Mouse (Mus musculus) limb, embryonic 15.5 days (tissue): ENCODE data around the gene Uggt1. TPM values are rescaled to one million over a fixed set of nuclear protein-coding genes. Genes with fewer than 3 reads are reported as not detected.

Experiments
- ATAC-seq: fragments of 200-750 bp; cut with Nextera tagmentation; 2 replicates; pipeline ENCODE4 v1.8.0; 2017; ENCODE audit warnings: low read depth, moderate TSS enrichment; ENCODE audit not compliant: insufficient number of reproducible peaks, low FRiP score, low TSS enrichment
- H3K27ac ChIP-seq: fragments of 300-500 bp; sonication (generic); 2 replicates; pipeline ENCODE4 v1.5.1; 2015; ENCODE audit warnings: moderate library complexity, mild to moderate bottlenecking, inconsistent platforms
- H3K27me3 ChIP-seq: fragments of 300-500 bp; sonication (generic); 2 replicates; pipeline ENCODE4 v1.6.1; 2015; ENCODE audit warnings: inconsistent platforms
- H3K36me3 ChIP-seq: fragments of 300-500 bp; sonication (generic); 2 replicates; pipeline ENCODE4 v1.6.1; 2015; ENCODE audit warnings: inconsistent platforms
- H3K4me1 ChIP-seq: fragments of 300-500 bp; sonication (generic); 2 replicates; pipeline ENCODE4 v1.6.1; 2015; ENCODE audit warnings: inconsistent platforms
- H3K4me2 ChIP-seq: fragments of 300-500 bp; sonication (generic); 2 replicates; pipeline ENCODE4 v1.6.1; 2015; ENCODE audit warnings: mild to moderate bottlenecking, inconsistent platforms
- H3K4me3 ChIP-seq: fragments of 300-500 bp; sonication (generic); 2 replicates; pipeline ENCODE4 v1.5.1; 2015; ENCODE audit warnings: mild to moderate bottlenecking, inconsistent platforms
- H3K9ac ChIP-seq: fragments of 300-500 bp; sonication (generic); 2 replicates; pipeline ENCODE4 v1.6.1; 2015; ENCODE audit warnings: inconsistent platforms
- H3K9me3 ChIP-seq: fragments of 300-500 bp; sonication (generic); 2 replicates; pipeline ENCODE4 v1.6.1; 2016; ENCODE audit warnings: inconsistent platforms
- WGBS: fragments of 180-500 bp; shearing (Covaris S2); methylation state at CpG from one replicate; pipeline ENCODE4 v1.1.7; 2015; 5-methylcytosine and 5-hydroxymethylcytosine counted together
- polyA plus RNA-seq: library from polyadenylated mRNA; unstranded; fragments of >200 nt; fragmentation: Nextera tagmentation; extraction: Ambion mirVana; gene quantifications from 2 replicates; pipeline ENCODE4 v1.2.1, GENCODE M21; 2015

The Uggt1 gene
- 52.2 and 57.2 TPM in 2 replicates for polyA plus RNA-seq

DNA sequence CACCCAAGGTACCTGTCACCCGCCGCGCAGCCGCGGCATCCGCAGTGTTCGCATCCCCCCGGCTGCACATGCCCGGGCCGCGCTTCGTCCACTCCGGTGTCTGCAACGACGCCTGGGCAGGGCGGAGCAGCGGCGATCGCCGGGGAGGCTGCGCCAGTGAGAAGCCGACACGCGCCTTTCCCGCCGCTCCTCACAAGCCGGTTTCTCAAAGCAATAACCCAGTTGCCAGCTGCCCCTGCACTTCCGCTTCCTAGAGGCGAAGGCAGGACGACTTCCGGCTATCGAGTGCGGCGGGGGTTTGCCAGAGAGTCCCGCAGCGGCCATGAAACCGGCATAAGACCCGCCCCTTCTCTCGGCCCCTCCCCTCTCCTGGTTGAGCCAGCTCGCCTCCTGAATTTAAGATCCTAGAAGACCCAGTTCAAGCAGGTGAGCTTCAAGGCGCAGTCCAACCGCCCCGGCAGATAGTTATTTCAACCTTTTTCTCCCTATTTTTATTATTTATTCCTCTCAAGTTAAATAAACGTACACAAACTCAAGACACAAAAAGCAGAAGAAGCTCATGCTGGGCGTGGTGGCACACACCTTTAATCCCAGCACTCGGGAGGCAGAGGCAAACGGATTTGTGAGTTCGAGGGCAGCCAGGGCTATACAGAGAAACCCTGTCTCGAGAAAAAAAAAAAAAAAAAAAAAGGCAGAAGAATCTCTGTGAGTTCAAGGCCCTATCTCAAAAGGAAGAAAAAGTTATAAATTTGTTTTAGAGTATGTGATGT lies at the start of gene Uggt1:
Gene Uggt1 (minus strand): TSS at position 663 of the 770 bp plus-strand sequence.
- Histone ChIP-seq H3K27me3 (peaks cover 3% of the 10 kb centered on the region; the same call in 1 of the 2 replicates), H3K4me3 (peak within 1 kb of the TSS; percentile 97), H3K4me2 (peak within 1 kb of the TSS; percentile 79), H3K9me3 (no peaks in the 10 kb centered on the region), H3K9ac (peak within 1 kb of the TSS; percentile 79), H3K36me3 (no peaks in the 10 kb centered on the region), H3K4me1 (peaks cover 8% of the 10 kb centered on the region), H3K27ac (peak within 1 kb of the TSS; percentile 78)
- ATAC-seq, result peak; percentile 89
- WGBS, result 2% methylated on average over 49 of the region's 49 CpGs

DNA sequence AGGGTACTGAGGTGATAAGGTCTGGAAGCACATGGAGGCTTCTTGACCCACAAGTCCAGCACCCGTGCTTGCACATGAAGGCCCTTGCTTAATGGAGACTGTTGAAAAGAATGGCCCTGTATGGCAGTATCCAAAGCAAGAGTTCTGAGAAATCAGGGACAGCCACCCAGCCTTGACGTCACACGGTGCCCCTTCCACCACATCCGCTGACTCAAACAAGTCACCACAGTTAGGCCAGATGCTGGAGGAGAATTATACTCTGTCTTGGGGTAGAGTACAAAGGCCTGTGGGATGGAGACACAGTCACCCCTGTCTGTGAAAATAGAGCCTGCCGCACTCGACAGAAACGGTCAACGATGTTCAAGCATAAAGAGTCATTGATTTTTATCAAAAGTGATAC lies 49.0 kb upstream of the Uggt1 start:
- no peak overlapping the region for H3K4me3 ChIP-seq
- WGBS, result 91% methylated on average over 8 of the region's 8 CpGs
- no peak for ATAC-seq
- no peaks in the 10 kb centered on the region for H3K9me3 ChIP-seq
- H3K27me3 ChIP-seq, result peaks cover 7% of the 10 kb centered on the region
- H3K36me3 ChIP-seq, result no peaks in the 10 kb centered on the region
- H3K4me2 ChIP-seq, result no peak overlapping the region
- H3K27ac ChIP-seq, result no peak overlapping the region
- no peak overlapping the region for H3K9ac ChIP-seq
- H3K4me1 ChIP-seq, result no peaks in the 10 kb centered on the region

DNA sequence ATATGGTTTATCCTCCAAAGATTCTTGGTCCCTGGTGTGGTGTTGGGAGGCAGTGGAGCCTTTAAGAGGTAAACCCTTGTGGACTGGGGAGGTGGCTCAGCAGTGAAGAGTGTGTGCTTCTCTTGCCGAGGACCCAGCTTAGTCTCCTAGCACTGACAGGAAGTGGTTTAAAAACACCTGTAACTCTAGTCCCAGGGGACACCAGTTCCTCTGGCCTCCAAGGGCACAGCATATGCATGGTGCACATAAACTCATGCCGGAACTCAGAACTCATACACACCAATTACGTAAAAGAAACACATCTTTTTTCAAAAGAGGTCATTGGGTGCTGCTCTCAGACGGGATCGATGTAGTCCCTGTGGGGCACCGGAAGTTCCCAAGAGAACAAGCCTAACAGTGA lies 37.3 kb upstream of the Uggt1 start:
- H3K36me3 ChIP-seq, result no peaks in the 10 kb centered on the region
- no peak overlapping the region for H3K9ac ChIP-seq
- no peaks in the 10 kb centered on the region for H3K9me3 ChIP-seq
- no peak overlapping the region for H3K4me2 ChIP-seq
- no peaks in the 10 kb centered on the region for H3K27me3 ChIP-seq
- no peak overlapping the region for H3K4me3 ChIP-seq
- no peak overlapping the region for H3K27ac ChIP-seq
- no peak for ATAC-seq
- H3K4me1 ChIP-seq, result no peaks in the 10 kb centered on the region
- 80% methylated on average over 6 of the region's 6 CpGs for WGBS

DNA sequence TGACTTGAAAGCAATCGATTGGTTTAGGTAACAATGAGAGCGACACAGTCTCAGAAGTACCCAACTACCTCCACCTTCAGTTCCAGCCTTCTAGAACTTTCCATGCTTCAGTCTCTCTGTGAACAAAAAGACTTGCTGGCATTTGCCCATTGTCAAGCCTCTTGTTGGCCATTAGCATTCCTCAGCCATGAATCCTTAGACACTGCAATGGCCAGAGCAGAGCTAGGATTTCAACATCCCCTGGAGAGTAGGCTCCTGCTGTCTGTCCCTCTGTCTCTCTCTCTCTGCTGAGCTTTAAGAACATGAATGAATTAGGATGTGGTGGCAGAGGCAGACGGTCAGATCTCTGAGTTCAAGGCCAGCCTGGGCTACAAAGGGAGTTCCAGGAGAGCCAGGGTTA lies 36.4 kb upstream of the Uggt1 start:
- ATAC-seq, result no peak
- Histone ChIP-seq H3K4me3 (no peak overlapping the region), H3K36me3 (no peaks in the 10 kb centered on the region), H3K9me3 (no peaks in the 10 kb centered on the region), H3K4me1 (no peaks in the 10 kb centered on the region), H3K9ac (no peak overlapping the region), H3K4me2 (no peak overlapping the region), H3K27ac (no peak overlapping the region), H3K27me3 (no peaks in the 10 kb centered on the region)
- whole genome bisulfite sequencing, result 87% methylated on average over 3 of the region's 3 CpGs

DNA sequence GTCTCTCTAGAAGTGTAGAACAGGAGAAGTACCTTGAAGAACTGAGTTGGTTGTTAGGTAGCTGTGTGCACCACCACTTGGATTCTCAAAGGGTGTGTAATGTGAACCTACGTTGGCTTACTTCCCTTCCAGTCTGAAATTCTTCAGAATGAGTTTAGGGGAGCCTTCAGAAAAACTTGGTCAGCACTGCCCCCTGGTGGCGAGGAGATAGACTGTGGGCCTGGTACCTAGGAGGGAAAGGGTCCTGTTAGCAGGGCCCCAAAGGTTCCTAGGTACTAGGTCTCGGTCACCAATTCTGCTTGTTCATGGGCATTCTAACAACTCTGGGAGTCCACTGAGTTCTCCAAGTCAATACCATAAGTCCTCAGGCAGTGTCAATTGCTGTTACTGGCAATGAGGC lies 34.7 kb upstream of the Uggt1 start:
- Histone ChIP-seq H3K36me3 (no peaks in the 10 kb centered on the region), H3K9ac (no peak overlapping the region), H3K9me3 (no peaks in the 10 kb centered on the region), H3K4me2 (no peak overlapping the region), H3K27ac (no peak overlapping the region), H3K4me3 (no peak overlapping the region), H3K27me3 (no peaks in the 10 kb centered on the region), H3K4me1 (no peaks in the 10 kb centered on the region)
- no peak for ATAC-seq
- 18% methylated on average over 3 of the region's 3 CpGs for WGBS

DNA sequence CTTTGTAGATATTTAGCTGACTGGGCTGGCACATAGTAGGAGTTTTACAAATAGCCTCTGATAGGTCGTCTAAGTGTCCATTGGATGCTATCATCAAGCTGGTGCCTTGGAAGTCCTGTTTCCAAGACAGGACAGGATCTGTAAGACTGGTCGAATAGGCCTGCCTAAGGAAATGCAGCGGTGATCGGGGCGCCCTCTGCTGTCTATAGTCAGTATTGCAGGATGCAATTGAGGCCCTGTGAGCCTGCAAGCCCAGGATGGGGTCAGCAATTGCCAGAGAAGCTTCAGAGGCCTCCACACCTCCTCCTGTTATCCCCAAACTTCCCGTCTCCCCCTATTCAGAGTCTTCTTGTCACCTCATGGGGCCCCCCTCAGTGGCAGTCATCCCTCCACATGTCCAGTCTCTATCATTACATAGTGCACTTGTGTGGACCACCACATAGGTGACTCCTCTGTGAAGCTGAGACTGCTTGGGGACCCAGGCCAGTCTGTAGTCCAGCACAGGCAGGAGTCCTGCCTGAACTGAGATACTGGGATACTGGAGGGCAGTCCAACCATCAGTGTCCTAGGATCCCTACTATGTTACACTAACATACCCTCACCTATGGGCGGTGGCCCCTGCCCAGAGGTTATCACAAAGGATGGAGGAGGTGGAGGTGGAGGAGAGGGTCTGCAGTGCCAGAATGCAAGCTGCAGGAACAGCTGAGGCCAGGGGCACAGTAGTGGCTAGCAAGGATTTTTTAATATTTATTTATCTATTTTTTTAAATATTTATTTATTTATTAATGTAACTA lies 32.9 kb upstream of the Uggt1 start:
- Histone ChIP-seq H3K36me3 (no peaks in the 10 kb centered on the region), H3K4me3 (no peak overlapping the region), H3K4me2 (no peak overlapping the region), H3K9ac (no peak overlapping the region), H3K9me3 (no peaks in the 10 kb centered on the region), H3K27ac (no peak overlapping the region), H3K4me1 (peaks cover 4% of the 10 kb centered on the region; the same call in 1 of the 2 replicates), H3K27me3 (no peaks in the 10 kb centered on the region)
- no peak; the same call in 1 of the 2 replicates for ATAC-seq
- 20% methylated on average over 7 of the region's 7 CpGs for WGBS

DNA sequence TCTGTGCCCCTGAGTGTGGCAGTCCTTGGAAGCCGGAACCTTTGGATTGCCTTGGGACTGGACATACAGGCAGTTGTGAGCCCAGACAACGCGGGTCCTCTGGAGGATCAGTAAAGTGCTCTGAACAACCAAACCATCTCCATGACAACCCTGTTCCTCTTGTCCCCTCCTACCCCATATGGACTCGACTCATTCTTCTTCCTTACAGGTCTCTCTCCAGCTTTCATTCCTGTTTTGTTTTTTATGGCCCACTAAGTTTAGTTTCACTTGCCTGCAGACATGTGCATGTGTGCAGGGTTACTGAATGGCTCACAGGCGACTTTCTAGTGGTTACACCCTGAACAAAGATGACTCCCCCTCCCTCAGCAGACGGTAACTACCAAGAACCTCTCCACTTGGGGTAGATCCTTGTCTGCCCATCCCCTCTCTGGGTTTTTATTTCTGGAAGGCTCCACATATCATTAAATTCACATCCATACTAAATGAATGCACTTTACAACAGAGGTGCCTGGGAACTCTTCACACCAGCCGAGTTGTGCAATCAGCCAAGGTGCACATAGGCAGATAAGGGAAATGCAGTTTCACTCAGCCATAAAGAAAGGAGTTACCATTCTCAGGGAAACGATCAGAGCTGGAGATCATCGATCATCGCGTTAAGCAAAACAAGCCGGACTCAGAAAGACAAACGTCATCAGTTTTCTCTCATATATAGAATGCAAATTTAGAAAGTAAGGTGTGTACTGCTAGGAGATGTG lies 31.3 kb upstream of the Uggt1 start:
- Histone ChIP-seq H3K36me3 (no peaks in the 10 kb centered on the region), H3K4me2 (no peak overlapping the region), H3K4me3 (no peak overlapping the region), H3K9ac (no peak overlapping the region), H3K27me3 (no peaks in the 10 kb centered on the region), H3K27ac (no peak overlapping the region), H3K9me3 (no peaks in the 10 kb centered on the region), H3K4me1 (peaks cover 12% of the 10 kb centered on the region; the same call in 1 of the 2 replicates)
- 71% methylated on average over 13 of the region's 13 CpGs for WGBS
- ATAC-seq, result no peak

DNA sequence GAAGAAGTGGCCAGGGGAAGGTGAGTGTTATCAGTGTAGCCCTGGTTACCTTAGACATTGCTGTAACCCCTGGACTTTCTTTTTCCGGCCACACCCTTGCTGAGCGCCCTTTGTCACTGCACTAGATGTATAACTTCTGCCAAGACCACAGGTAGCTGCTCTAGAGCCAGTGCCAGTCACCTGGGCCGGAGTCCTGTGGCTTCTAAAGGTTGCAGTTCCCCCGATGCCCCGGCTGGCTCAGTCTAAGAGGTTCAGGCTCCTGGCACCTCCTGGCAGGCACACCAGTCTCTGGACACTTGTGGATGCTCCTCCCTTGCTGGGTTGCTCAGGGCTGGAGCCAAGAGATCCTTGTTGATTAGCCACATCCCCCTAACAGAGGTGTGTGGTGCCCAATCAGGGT lies 29.9 kb upstream of the Uggt1 start, which contains the start of gene Neurl3:
Gene Neurl3 (minus strand): TSS at position 225 of the 400 bp plus-strand sequence.
- Histone ChIP-seq H3K9me3 (no peaks in the 10 kb centered on the region), H3K4me1 (peaks cover 18% of the 10 kb centered on the region), H3K27me3 (peaks cover 12% of the 10 kb centered on the region), H3K4me3 (no peak within 1 kb of the TSS), H3K9ac (no peak within 1 kb of the TSS), H3K27ac (0 out of 2 replicates have a peak within 1 kb of the TSS, but pooled peaks have one; percentile 7), H3K36me3 (no peaks in the 10 kb centered on the region), H3K4me2 (no peak within 1 kb of the TSS)
- no peak for ATAC-seq
- WGBS, result 90% methylated on average over 5 of the region's 5 CpGs

DNA sequence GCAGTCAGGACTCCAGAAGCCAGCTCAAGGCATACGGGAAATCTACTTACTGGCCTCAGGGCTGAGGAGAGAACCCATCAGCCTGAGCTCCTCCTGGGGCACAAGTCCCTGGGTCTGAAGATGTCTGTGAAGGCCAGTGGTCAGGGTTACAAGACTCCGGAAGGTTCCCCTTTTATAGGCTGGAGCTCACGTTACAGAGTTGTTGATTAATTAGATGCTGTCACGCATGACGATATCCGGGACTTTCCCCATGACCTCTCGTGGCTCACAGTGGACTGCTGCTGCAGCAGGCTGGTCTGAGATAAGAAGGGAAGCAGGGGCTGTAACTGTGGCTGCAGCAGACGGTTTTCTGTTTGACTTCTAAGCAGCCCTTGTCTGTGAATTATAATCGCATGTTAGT lies 28.8 kb upstream of the Uggt1 start:
- Histone ChIP-seq H3K27me3 (peaks cover 21% of the 10 kb centered on the region), H3K9ac (no peak overlapping the region), H3K9me3 (no peaks in the 10 kb centered on the region), H3K4me2 (no peak overlapping the region), H3K4me3 (no peak overlapping the region), H3K27ac (0 out of 2 replicates have a peak overlapping the region, but pooled peaks have one; percentile 7), H3K4me1 (peaks cover 21% of the 10 kb centered on the region), H3K36me3 (no peaks in the 10 kb centered on the region)
- 9% methylated on average over 9 of the region's 9 CpGs for WGBS
- no peak for ATAC-seq

DNA sequence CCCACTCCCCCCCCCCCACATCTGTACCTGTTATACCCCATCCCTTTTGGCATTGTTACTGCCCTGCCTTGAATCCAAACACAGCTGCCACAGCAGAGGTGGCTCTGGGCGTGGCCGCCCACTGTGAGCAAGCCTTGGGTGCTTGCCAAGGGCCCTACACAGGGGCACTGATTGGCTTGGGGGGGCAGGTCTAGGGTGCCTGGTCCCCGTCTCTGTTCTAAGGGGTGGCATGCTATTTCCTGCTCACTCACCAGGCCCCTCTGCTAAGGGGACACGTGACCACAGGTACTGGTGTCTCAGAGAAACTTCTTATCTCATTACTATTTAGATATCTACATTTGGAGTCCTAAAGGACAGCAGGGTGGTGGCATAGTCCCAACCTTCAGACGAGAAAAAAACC lies 28.0 kb upstream of the Uggt1 start:
- H3K27me3 ChIP-seq, result peaks cover 21% of the 10 kb centered on the region
- WGBS, result 49% methylated on average over 5 of the region's 5 CpGs
- no peak for ATAC-seq
- H3K36me3 ChIP-seq, result no peaks in the 10 kb centered on the region
- no peaks in the 10 kb centered on the region for H3K9me3 ChIP-seq
- H3K4me2 ChIP-seq, result no peak overlapping the region
- H3K4me3 ChIP-seq, result no peak overlapping the region
- H3K4me1 ChIP-seq, result peaks cover 21% of the 10 kb centered on the region
- H3K27ac ChIP-seq, result no peak overlapping the region
- H3K9ac ChIP-seq, result no peak overlapping the region

DNA sequence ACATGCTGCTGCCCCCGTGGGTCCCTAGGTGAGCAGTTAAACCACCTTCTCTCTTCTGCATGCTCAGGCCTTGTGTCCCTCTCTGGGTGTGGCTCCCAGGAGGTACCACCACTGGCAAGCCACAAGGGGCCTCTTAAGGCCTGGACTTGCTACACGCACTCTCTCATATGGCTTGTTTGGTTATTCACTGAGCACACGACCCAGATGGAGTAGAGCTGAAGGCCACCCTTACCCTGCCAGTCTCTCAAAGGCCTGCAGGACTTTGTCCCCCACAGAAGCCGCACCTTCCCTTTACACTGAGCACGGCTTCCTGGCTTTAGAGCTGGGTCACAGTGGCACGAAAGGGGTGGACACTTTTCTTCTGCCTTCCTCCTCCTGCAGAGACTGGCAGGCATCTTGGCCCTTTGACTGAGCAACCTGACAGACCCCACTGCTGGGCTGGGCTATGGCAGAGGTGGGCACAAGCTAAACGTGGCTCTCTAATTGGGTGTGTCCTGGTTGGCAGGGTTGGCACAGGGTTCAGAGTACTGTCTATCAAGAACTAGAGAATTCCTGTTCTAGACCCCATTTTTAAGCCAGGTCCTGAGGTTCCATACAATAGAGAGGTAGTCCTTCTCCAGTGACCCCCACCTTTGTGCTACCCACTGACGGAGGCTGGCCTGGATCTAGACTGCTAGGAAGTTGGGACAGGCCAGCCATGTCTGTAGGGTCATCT lies 27.2 kb upstream of the Uggt1 start:
- Histone ChIP-seq H3K9me3 (no peaks in the 10 kb centered on the region), H3K9ac (no peak overlapping the region), H3K4me1 (peaks cover 21% of the 10 kb centered on the region), H3K4me3 (no peak overlapping the region), H3K36me3 (no peaks in the 10 kb centered on the region), H3K27ac (no peak overlapping the region), H3K27me3 (peaks cover 21% of the 10 kb centered on the region), H3K4me2 (no peak overlapping the region)
- WGBS, result 71% methylated on average over 8 of the region's 8 CpGs
- ATAC-seq, result no peak
